Mouse (Mus musculus): ENCODE data around the gene Uckl1.

Gene Uckl1

DNA sequence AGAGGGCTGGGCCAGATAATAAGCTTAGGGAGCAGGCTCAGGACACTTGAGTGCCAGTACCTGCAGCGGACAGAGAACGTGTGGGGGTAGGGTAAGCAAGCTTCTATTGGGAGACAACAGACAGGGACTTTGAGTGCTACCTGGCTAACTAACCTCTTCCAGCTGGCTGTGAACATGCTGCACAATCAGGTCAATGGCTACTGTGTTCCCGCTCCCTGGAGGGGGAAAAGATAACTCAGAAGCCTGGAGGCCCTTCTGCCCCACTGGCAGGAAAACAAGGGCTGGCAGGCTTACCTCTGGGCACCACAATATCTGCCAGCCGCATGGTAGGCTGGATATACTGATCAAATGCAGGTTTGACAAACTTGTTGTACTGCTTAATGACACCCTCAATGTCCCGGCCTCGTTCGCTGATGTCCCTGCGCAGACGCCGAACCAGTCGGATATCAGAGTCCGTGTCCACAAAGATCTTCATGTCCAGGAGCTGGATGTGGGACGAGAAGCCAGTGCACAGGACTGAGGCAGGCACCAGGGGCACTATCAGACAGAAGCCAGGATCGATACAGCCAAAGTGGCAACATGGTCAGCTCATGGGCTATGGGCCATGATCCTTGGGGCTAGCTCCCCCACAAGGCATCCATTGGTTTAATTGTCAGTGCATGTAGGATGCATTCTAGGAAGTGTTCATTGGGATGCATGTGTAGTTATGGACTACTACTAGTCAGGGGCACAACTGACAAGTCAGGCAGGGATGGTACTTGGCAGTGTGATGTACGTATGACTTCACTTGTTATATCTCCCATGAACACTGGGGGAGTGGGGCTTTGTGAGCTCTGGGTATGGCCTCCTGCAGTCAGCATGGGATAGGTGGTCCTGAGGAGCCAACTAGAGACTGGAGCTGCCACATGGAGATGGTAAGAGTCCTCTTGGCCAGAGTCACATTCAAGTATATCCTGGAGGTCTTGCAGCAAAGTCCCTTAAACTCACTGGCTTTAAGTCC is 11.5 kb downstream of the Uckl1 start:
- DNase-seq (ENCODE audit: low read depth), result no peak

DNA sequence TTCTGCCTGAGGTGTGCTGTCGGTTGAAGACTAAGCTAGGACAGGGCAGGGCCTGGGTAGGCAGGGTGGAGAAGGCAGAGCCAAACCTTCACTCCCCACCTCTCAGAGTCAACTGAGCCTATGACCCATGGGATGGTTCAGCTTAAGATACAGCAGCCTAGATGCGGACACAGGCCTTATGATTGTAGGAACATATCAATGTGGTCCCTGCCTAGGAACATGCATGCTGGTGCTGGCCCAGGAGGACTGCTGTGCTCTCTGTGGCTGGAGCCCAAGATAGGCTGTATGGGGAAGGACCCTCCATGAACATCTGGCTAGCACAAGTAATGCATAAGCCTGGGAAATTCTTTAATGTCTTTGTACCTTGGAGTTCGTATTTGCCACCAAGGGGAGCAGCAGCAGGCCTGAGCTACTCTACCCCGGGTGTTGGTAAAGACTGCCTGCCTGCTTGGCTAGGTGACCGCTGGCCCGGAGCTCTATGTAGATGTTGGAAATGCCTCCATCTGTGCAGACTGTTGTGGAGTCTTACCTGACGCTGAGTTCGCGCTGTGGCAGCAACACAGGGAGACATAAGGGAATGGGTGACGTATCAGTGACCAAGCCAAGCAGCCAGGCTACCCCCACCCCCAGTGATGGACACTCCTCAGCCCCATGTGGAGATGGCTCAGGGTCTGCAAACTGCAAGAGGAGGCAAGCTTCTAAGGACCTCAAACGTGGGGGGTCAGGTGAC is 12.6 kb downstream of the Uckl1 start:
- DNase-seq (ENCODE audit: low read depth), result no peak

DNA sequence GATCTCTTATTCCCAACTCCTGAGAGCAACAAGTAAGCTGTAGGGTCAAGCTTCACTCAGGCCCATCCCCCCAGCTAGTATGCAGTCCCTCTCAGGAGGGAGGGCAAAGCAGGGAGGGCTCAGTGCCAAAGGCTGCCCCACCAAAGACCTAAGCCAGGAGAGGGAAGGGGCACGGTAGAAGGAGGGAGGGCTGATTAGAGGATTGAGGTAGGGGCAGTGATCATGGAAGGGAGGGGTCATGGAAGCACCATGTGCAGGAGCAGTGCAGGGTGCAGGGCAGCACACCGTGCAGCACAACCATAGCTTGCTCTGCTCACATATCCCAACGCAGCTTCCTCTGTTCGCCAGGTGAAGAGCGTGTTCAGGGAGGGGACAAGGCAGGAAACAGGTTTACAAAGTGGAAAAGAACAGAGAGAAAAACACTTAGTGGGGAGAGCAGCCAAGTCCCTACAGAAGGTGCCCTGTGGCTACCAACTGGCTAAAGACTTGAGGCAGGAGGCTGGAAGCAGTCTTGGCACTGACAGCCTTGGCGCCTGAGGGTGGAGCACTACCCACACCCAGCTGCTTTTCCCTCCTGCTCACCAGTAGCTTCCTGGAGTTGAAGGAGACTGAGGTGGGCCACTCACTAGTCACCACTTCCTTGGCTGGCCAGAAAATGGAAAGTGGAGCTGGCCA is 13.6 kb downstream of the Uckl1 start:
- no peak for DNase-seq (ENCODE audit: low read depth)

DNA sequence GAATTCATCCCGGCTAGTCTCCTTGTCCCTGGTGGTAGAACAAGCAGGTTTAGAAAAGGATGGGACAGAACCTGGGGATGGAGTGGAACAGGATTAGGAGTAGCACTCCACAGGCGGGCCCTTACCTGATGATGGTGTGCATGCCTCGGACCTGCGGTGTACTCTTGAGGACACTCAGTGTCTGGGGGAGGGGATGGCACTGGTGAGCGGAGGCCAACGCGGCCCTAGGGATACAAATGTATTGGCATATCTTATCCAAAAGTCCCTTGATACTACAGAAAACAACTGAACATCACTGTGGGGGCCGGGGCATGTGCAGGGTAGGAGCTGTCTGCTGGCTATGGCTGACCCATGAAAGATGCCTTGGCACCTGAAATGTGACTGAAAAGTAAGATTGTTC is 14.3 kb downstream of the Uckl1 start:
- no peak for DNase-seq (ENCODE audit: low read depth)

- DNase-seq (ENCODE audit: low read depth), result no peak
These were observed 14.8 kb downstream of the Uckl1 start for GRCm38 (mm10) chr2:181569856-181570255.

DNA sequence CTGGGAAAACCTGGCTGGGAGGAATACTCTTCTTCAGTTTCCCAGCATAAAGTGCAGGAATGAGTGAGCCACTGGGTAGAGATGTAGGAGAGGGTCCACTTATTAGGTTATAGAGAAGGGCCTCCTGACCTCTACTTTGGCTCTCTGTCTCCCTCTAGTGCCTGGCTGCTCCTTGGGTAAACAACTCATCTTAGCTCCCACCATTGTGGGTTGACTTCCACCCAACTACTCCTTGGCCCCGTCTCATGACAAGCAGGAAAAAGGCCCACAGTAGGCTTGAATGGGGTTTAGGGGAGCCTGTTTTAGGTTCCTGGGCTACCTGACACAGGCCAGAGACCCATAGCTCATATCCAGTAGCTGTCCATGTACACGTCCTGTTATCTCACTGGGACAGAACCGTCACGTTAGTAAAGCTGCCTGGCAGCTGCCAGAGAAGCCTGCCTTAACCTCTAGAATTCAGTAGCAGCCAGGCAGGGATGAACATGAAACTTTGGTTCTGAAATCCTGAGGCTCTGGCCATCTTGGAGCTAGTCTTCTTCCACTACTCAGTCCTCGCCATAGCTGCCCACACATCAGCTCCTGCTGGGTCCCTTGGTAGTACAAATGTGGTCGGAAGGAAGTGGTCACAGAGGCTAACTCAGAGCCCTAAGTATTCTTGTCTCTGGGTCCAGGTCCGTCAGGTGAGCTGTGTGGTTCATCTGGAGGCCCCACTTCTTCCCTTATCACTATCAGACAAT is 16.3 kb downstream of the Uckl1 start:
- DNase-seq (ENCODE audit: low read depth), result peak; percentile 63

GRCm38 (mm10) chr2:181567338-181567737 is 17.4 kb downstream of the Uckl1 start:
- DNase-seq (ENCODE audit: low read depth), result no peak

- no peak for DNase-seq (ENCODE audit: low read depth)
These were observed 30.9 kb downstream of the Uckl1 start for GRCm38 (mm10) chr2:181553772-181554171.

DNA sequence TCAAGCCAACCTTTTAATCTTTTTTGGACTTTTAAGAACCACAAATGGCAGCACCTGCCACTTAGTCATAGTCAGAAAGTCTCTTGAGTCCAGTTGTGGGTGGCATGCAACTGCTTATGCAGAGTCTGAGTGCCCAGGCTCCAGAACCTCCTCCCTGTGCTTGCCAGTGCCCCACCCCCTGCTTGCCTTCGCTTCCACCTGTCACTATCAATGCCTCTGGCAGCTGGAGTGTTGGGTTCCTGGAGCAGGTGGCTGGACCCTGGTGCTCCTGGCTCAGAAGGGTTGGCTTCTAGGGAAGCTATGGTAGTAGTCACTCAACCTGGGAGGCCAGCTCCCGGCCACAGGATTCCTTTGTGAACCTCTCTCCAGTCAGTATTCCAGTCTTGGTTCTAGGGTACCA is 34.5 kb downstream of the Uckl1 start:
- DNase-seq (ENCODE audit: low read depth), result no peak

- DNase-seq (ENCODE audit: low read depth), result no peak
These were observed 36.0 kb downstream of the Uckl1 start for GRCm38 (mm10) chr2:181548682-181549081.

GRCm38 (mm10) chr2:181548227-181548626 is 36.5 kb downstream of the Uckl1 start:
- DNase-seq (ENCODE audit: low read depth), result no peak

- DNase-seq (ENCODE audit: low read depth), result no peak
These were observed 38.5 kb downstream of the Uckl1 start for GRCm38 (mm10) chr2:181546142-181546541.

GRCm38 (mm10) chr2:181541761-181542380 is 42.8 kb downstream of the Uckl1 start:
- DNase-seq (ENCODE audit: low read depth), result no peak

DNA sequence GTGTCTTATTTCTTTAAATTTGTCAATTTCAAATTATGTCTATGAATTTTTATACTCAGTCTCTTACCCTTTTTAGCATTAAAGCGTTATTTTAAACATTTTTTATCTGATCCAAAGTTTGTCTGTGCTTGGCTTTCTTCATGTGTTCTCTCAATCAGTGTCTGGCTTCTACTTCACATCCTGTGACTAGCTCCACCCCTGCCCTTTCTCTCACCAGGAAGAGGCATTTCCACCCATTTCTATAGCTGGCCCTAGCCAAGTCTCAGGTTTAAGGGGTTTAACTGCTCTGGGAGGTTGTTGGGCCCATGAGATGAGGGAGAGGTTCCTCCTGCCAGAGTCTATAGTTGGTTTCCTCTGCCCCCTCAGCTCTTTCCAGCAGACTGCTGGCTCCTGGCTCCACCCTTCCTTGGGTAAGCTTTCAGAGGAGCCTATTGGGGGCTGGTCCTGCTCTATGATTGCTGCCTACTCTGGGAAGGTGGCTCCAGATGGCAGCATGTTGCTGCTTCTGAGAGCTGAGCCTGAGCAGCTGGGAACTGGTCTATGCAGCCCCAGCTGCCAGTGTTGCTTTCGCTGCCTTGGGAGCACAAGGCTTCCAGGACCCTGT is 47.1 kb downstream of the Uckl1 start:
- no peak for DNase-seq (ENCODE audit: low read depth)

GRCm38 (mm10) chr2:181536410-181536809 is 48.3 kb downstream of the Uckl1 start:
- DNase-seq (ENCODE audit: low read depth), result no peak

DNA sequence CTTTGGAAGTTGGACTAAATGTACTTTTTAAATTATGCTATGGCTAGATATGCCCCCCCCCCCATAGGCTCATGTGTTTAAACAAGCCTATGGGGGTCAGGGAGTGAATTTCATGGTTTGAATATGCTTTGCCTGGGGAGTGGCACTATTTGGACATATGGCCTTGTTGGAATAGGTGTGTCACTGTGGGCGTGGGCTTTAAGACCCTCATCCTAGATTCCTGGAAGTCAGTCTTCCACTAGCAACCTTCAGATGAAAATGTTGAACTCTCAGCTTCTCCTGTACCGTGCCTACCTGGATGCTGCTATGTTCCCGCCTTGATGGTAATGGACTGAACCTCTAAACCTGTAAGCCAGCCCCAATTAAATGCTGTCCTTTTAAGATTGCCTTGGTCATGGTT is 52.1 kb downstream of the Uckl1 start:
- DNase-seq (ENCODE audit: low read depth), result no peak

DNA sequence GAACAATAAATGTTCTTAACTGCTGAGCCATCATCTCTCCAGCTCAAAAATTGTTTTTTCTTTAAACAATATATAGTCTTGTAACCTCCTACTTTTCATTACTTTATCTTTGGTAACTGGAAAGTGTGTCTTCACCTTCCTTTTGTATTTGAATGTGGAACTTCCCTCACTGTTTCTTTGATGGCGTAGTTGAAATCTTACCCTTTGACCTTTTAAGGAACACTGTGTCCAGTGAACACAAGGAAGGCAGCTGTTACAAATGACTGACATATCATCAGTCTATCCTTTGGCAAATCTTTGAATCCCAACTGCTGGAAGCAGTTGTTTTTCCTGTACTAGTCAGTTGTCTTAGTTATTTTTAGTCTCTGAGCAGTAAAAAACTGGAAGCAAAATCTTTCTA is 55.6 kb downstream of the Uckl1 start:
- no peak for DNase-seq (ENCODE audit: low read depth)

GRCm38 (mm10) chr2:181525526-181525925 is 59.2 kb downstream of the Uckl1 start:
- no peak for DNase-seq (ENCODE audit: low read depth)

- DNase-seq (ENCODE audit: low read depth), result peak; percentile 59
These were observed 61.9 kb downstream of the Uckl1 start for GRCm38 (mm10) chr2:181522811-181523210.

DNA sequence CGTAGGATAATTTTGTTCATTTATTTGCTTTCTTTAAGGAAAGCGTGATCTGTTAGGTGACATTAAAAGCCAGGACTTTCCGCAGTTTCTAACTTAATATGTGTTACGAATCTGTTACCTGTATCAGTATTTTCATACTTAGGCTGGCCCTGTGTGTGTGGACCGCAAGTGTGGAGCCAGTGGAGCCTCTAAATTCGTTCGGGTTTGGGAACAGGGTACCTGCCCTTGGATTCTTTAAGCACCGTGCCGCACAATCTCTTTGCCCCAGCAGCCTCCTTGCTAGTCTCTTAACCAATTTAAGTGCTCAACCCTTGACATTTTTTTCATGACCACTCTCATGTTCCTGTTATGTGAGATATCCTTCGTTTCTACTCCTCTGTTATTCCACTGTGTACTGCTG is 63.2 kb downstream of the Uckl1 start:
- DNase-seq (ENCODE audit: low read depth), result no peak

DNA sequence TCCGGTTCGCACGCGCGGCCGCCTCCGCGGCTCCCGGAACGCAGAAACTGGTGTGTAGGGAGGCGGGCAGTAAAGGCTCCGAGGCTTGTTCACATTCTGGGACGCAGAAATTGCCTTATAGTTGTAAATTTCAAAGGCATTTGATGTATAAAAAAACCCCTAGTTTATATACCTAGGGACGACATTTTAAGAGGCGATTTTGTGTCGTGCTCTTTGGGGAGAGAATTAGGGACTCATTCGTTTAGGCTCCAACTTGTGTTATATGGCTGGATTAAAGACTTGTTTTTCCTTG is 63.8 kb downstream of the Uckl1 start:
- no peak for DNase-seq (ENCODE audit: low read depth)

Data from NIH3T3 (cell line).